Mouse (Mus musculus): ENCODE measurements around the gene Zfand3. TPM values are rescaled to one million over a fixed set of nuclear protein-coding genes. Genes with fewer than 3 reads are reported as not detected.

Zfand3 gene
- polyA plus RNA-seq, 1 experiment: 682 TPM

- no peaks in the 10 kb centered on the region for H3K27me3 ChIP-seq (ENCODE audit: control insufficient read depth, insufficient read depth, low read length)
- no peak overlapping the region for H3K4me3 ChIP-seq (ENCODE audit: control insufficient read depth, low read depth, low read length)
- H3K27ac ChIP-seq (ENCODE audit: control insufficient read depth, insufficient read depth, low read depth, low read length): no peak overlapping the region
- H3K36me3 ChIP-seq (ENCODE audit: control insufficient read depth, insufficient read depth, low read length): no peaks in the 10 kb centered on the region
- no peaks in the 10 kb centered on the region for H3K4me1 ChIP-seq (ENCODE audit: control insufficient read depth, insufficient read depth, low read length)
- TF ChIP-seq CTCF (IDR thresholded peaks at IDR 0.05; ENCODE audit: control insufficient read depth, insufficient read depth, insufficient replicate concordance, low read depth, low read length) (no peak), POLR2A (IDR thresholded peaks at IDR 0.05; ENCODE audit: control insufficient read depth, low read depth, low read length) (no peak)
Measured at GRCm38 (mm10) chr17:30064746-30065145, 60.2 kb downstream of the Zfand3 start.

GRCm38 (mm10) chr17:30069776-30070175 lies 65.2 kb downstream of the Zfand3 start:
- H3K36me3 ChIP-seq (ENCODE audit: control insufficient read depth, insufficient read depth, low read length): no peaks in the 10 kb centered on the region
- no peak overlapping the region for H3K4me3 ChIP-seq (ENCODE audit: control insufficient read depth, low read depth, low read length)
- no peak overlapping the region for H3K27ac ChIP-seq (ENCODE audit: control insufficient read depth, insufficient read depth, low read depth, low read length)
- H3K4me1 ChIP-seq (ENCODE audit: control insufficient read depth, insufficient read depth, low read length): no peaks in the 10 kb centered on the region
- TF ChIP-seq POLR2A (IDR thresholded peaks at IDR 0.05; ENCODE audit: control insufficient read depth, low read depth, low read length) (no peak), CTCF (IDR thresholded peaks at IDR 0.05; ENCODE audit: control insufficient read depth, insufficient read depth, insufficient replicate concordance, low read depth, low read length) (no peak)
- no peaks in the 10 kb centered on the region for H3K27me3 ChIP-seq (ENCODE audit: control insufficient read depth, insufficient read depth, low read length)

- Histone ChIP-seq H3K36me3 (ENCODE audit: control insufficient read depth, insufficient read depth, low read length) (no peaks in the 10 kb centered on the region), H3K27ac (ENCODE audit: control insufficient read depth, insufficient read depth, low read depth, low read length) (no peak overlapping the region), H3K4me1 (ENCODE audit: control insufficient read depth, insufficient read depth, low read length) (no peaks in the 10 kb centered on the region), H3K4me3 (ENCODE audit: control insufficient read depth, low read depth, low read length) (no peak overlapping the region), H3K27me3 (ENCODE audit: control insufficient read depth, insufficient read depth, low read length) (no peaks in the 10 kb centered on the region)
- no peak for TF ChIP-seq POLR2A (IDR thresholded peaks at IDR 0.05; ENCODE audit: control insufficient read depth, low read depth, low read length)
- TF ChIP-seq CTCF (IDR thresholded peaks at IDR 0.05; ENCODE audit: control insufficient read depth, insufficient read depth, insufficient replicate concordance, low read depth, low read length): no peak
Measured at GRCm38 (mm10) chr17:30070631-30071030, 66.1 kb downstream of the Zfand3 start.

- H3K4me1 ChIP-seq (ENCODE audit: control insufficient read depth, insufficient read depth, low read length): no peaks in the 10 kb centered on the region
- no peak overlapping the region for H3K4me3 ChIP-seq (ENCODE audit: control insufficient read depth, low read depth, low read length)
- no peak for TF ChIP-seq POLR2A (IDR thresholded peaks at IDR 0.05; ENCODE audit: control insufficient read depth, low read depth, low read length)
- TF ChIP-seq CTCF (IDR thresholded peaks at IDR 0.05; ENCODE audit: control insufficient read depth, insufficient read depth, insufficient replicate concordance, low read depth, low read length): no peak
- H3K36me3 ChIP-seq (ENCODE audit: control insufficient read depth, insufficient read depth, low read length): no peaks in the 10 kb centered on the region
- H3K27ac ChIP-seq (ENCODE audit: control insufficient read depth, insufficient read depth, low read depth, low read length): no peak overlapping the region
- no peaks in the 10 kb centered on the region for H3K27me3 ChIP-seq (ENCODE audit: control insufficient read depth, insufficient read depth, low read length)
Measured at GRCm38 (mm10) chr17:30072613-30073012, 68.1 kb downstream of the Zfand3 start.

GRCm38 (mm10) chr17:30075896-30076295 lies 71.4 kb downstream of the Zfand3 start:
- Histone ChIP-seq H3K4me3 (ENCODE audit: control insufficient read depth, low read depth, low read length) (no peak overlapping the region), H3K36me3 (ENCODE audit: control insufficient read depth, insufficient read depth, low read length) (no peaks in the 10 kb centered on the region), H3K27ac (ENCODE audit: control insufficient read depth, insufficient read depth, low read depth, low read length) (no peak overlapping the region), H3K27me3 (ENCODE audit: control insufficient read depth, insufficient read depth, low read length) (no peaks in the 10 kb centered on the region), H3K4me1 (ENCODE audit: control insufficient read depth, insufficient read depth, low read length) (no peaks in the 10 kb centered on the region)
- TF ChIP-seq POLR2A (IDR thresholded peaks at IDR 0.05; ENCODE audit: control insufficient read depth, low read depth, low read length) (no peak), CTCF (IDR thresholded peaks at IDR 0.05; ENCODE audit: control insufficient read depth, insufficient read depth, insufficient replicate concordance, low read depth, low read length) (no peak)

- no peak for TF ChIP-seq POLR2A (IDR thresholded peaks at IDR 0.05; ENCODE audit: control insufficient read depth, low read depth, low read length)
- no peak for TF ChIP-seq CTCF (IDR thresholded peaks at IDR 0.05; ENCODE audit: control insufficient read depth, insufficient read depth, insufficient replicate concordance, low read depth, low read length)
- no peaks in the 10 kb centered on the region for H3K36me3 ChIP-seq (ENCODE audit: control insufficient read depth, insufficient read depth, low read length)
- no peaks in the 10 kb centered on the region for H3K4me1 ChIP-seq (ENCODE audit: control insufficient read depth, insufficient read depth, low read length)
- H3K4me3 ChIP-seq (ENCODE audit: control insufficient read depth, low read depth, low read length): no peak overlapping the region
- no peak overlapping the region for H3K27ac ChIP-seq (ENCODE audit: control insufficient read depth, insufficient read depth, low read depth, low read length)
- no peaks in the 10 kb centered on the region for H3K27me3 ChIP-seq (ENCODE audit: control insufficient read depth, insufficient read depth, low read length)
Measured at GRCm38 (mm10) chr17:30084007-30084406, 79.5 kb downstream of the Zfand3 start.

- Histone ChIP-seq H3K27me3 (ENCODE audit: control insufficient read depth, insufficient read depth, low read length) (no peaks in the 10 kb centered on the region), H3K36me3 (ENCODE audit: control insufficient read depth, insufficient read depth, low read length) (no peaks in the 10 kb centered on the region), H3K27ac (ENCODE audit: control insufficient read depth, insufficient read depth, low read depth, low read length) (no peak overlapping the region), H3K4me1 (ENCODE audit: control insufficient read depth, insufficient read depth, low read length) (no peaks in the 10 kb centered on the region), H3K4me3 (ENCODE audit: control insufficient read depth, low read depth, low read length) (no peak overlapping the region)
- TF ChIP-seq CTCF (IDR thresholded peaks at IDR 0.05; ENCODE audit: control insufficient read depth, insufficient read depth, insufficient replicate concordance, low read depth, low read length) (no peak), POLR2A (IDR thresholded peaks at IDR 0.05; ENCODE audit: control insufficient read depth, low read depth, low read length) (no peak)
Measured at GRCm38 (mm10) chr17:30086695-30087094, 82.2 kb downstream of the Zfand3 start.

- Histone ChIP-seq H3K27me3 (ENCODE audit: control insufficient read depth, insufficient read depth, low read length) (no peaks in the 10 kb centered on the region), H3K4me3 (ENCODE audit: control insufficient read depth, low read depth, low read length) (no peak overlapping the region), H3K27ac (ENCODE audit: control insufficient read depth, insufficient read depth, low read depth, low read length) (no peak overlapping the region), H3K36me3 (ENCODE audit: control insufficient read depth, insufficient read depth, low read length) (no peaks in the 10 kb centered on the region), H3K4me1 (ENCODE audit: control insufficient read depth, insufficient read depth, low read length) (no peaks in the 10 kb centered on the region)
- TF ChIP-seq CTCF (IDR thresholded peaks at IDR 0.05; ENCODE audit: control insufficient read depth, insufficient read depth, insufficient replicate concordance, low read depth, low read length) (no peak), POLR2A (IDR thresholded peaks at IDR 0.05; ENCODE audit: control insufficient read depth, low read depth, low read length) (no peak)
Measured at GRCm38 (mm10) chr17:30088431-30088830, 83.9 kb downstream of the Zfand3 start.
